Mouse (Mus musculus) thymus, postnatal 10 days (tissue): Measurements from ENCODE around the gene BC028528.
A peak's percentile ranks its signal among the peaks of the same experiment; 100 is the strongest.
"Not testable (repeated sequence)": the region's sequence is repeated elsewhere in the genome, so short reads cannot be mapped to it uniquely, and the experiment has no call there.

ENCODE experiments used
- DNase-seq, 2 experiments: peaks; one replicate each; pipeline ENCODE4 v3.0.0; 2021; ENCODE audit warnings: low spot score in 2 of 2

Gene BC028528

GRCm38 (mm10) chr3:95905146-95905939, 13.5 kb upstream of the BC028528 start:
- DNase-seq: peak in 1 of 2 experiments; percentile 44

GRCm38 (mm10) chr3:95904568-95904967, 12.8 kb upstream of the BC028528 start, which contains the start of gene Car14:
Car14 (minus strand) TSS chr3:95904691.
- DNase-seq: no peak

- no peak for DNase-seq
Observed at GRCm38 (mm10) chr3:95903753-95904502, 12.1 kb upstream of the BC028528 start.

- DNase-seq: no peak
Observed at GRCm38 (mm10) chr3:95902643-95903042, 10.8 kb upstream of the BC028528 start.

GRCm38 (mm10) chr3:95902373-95902625, 10.5 kb upstream of the BC028528 start:
- DNase-seq: no peak

- no peak for DNase-seq
Observed at GRCm38 (mm10) chr3:95901616-95902372, 10.0 kb upstream of the BC028528 start.

GRCm38 (mm10) chr3:95899800-95900524, 8.2 kb upstream of the BC028528 start:
- DNase-seq: no peak

GRCm38 (mm10) chr3:95895501-95895900, 3.7 kb upstream of the BC028528 start:
- DNase-seq: not testable (repeated sequence)

- peak in 1 of 2 experiments; percentile 23 for DNase-seq
Observed at GRCm38 (mm10) chr3:95894317-95895160, 2.7 kb upstream of the BC028528 start.

- DNase-seq: peak; percentile 92 to 95
Observed at GRCm38 (mm10) chr3:95893606-95894316, 2.0 kb upstream of the BC028528 start, which contains the start of gene Aph1a. Aph1a (plus strand) TSS chr3:95893969.

GRCm38 (mm10) chr3:95893126-95893525, 1.3 kb upstream of the BC028528 start:
- DNase-seq: no peak

GRCm38 (mm10) chr3:95892066-95893052, 554 bp upstream of the BC028528 start:
- no peak for DNase-seq

- DNase-seq: no peak
Observed at GRCm38 (mm10) chr3:95889664-95890063, 2.1 kb downstream of the BC028528 start.

- DNase-seq: no peak
Observed at GRCm38 (mm10) chr3:95887596-95887995, 4.2 kb downstream of the BC028528 start.

GRCm38 (mm10) chr3:95884400-95884799, 7.4 kb downstream of the BC028528 start:
- no peak for DNase-seq

- DNase-seq: peak; percentile 60 to 79
Observed at GRCm38 (mm10) chr3:95882816-95883425, 8.9 kb downstream of the BC028528 start.

- peak; percentile 82 to 90 for DNase-seq
Observed at GRCm38 (mm10) chr3:95881979-95882815, 9.6 kb downstream of the BC028528 start, which contains the start of gene Ciart. Ciart (minus strand) TSS chr3:95882251.
